In the genomic region with DNA sequence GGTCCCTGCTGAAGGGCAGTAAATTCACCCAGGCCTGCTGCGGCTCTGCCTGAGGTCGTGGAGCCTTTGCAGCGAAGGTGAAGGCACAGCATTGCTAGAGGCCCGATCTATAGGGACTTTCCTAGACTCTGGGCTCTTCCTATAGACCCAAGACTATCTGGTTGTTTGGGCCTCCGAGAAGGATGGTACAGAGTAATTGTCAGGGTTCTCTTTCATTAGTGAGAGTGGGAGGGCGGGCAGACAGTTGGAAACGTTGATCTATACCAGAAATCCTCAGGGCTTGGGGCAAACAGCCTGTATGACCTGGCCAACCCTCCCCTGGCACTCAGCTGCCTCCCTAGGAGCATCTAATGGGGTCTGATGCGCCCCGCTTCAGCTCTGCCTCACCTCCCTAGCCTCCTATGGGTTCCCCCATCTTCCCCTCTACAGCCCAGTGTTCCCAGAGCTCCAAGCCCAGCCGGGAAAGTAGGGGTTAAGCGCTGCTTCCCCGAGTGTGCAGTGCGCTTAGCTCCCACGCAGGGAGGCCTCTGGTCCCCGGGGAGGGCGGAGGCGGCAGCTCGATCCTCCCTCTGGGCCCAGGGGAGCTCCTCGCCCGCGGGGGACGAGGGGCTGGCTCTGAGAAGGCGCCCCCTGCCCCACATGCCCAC, we compare ENCODE assay signal across 12 mouse cellular contexts. TPM values are rescaled to one million over a fixed set of nuclear protein-coding genes. Genes with fewer than 3 reads are reported as not detected.
A peak's percentile ranks its signal among the peaks of the same experiment; 100 is the strongest.
DNase-seq lines count a peak whose midpoint lies in the region; ATAC-seq lines count a peak whose summit lies in the region.
"Had no signal": no experiment of that assay in that cellular context is flagged by ENCODE, and none has a peak within 500 bp of the region (broad histone marks: within the 10 kb centered on the region; RNA-seq: fewer than 3 reads in every experiment).

No protein-coding gene starts in this region.

- intact Hi-C loops in gastrocnemius, postnatal 36 days (cut with DNase I) = no loop called here

- 6% methylated on average over 18 of the region's 23 CpGs for WGBS in forebrain, embryonic 14.5 days
- 6% methylated on average over 23 of the region's 23 CpGs for WGBS in limb, embryonic 11.5 days

- H3K9ac ChIP-seq in forebrain, embryonic 14.5 days (ENCODE audit: low read length) = peak overlapping the region; percentile 89
- H3K9ac ChIP-seq in limb, embryonic 11.5 days (ENCODE audit: low read length) = no peak overlapping the region
- H3K9ac ChIP-seq: heart, embryonic 15.5 days had no signal

- ATAC-seq in forebrain, embryonic 14.5 days = no peak
- ATAC-seq in limb, embryonic 11.5 days (ENCODE audit: insufficient number of reproducible peaks, low FRiP score, low TSS enrichment, low read depth) = no peak
- ATAC-seq in monocyte, adult 5-6 weeks (replicated peaks; ENCODE audit: insufficient number of reproducible peaks, low FRiP score, low TSS enrichment, poor library complexity, severe bottlenecking) = no peak

- H3K4me1 ChIP-seq in forebrain, embryonic 14.5 days (ENCODE audit: control insufficient read depth, insufficient read depth, low read length) = peaks cover 16% of the 10 kb centered on the region
- peaks cover 30% of the 10 kb centered on the region for H3K4me1 ChIP-seq in limb, embryonic 11.5 days (ENCODE audit: control insufficient read depth, insufficient read depth, low read length)

- peak overlapping the region; percentile 79 for H3K4me3 ChIP-seq in forebrain, embryonic 14.5 days (ENCODE audit: low read depth, low read length)
- peak overlapping the region; percentile 10; the same call in 1 of the 2 replicates for H3K4me3 ChIP-seq in limb, embryonic 11.5 days (ENCODE audit: low read depth, low read length)
- H3K4me3 ChIP-seq: erythroblast, embryonic 14.5 days; heart, embryonic 15.5 days had no signal

- peak overlapping the region; percentile 33; the same call in 1 of the 2 replicates for H3K27ac ChIP-seq in forebrain, embryonic 14.5 days (ENCODE audit: low read depth, low read length)
- no peak overlapping the region for H3K27ac ChIP-seq in limb, embryonic 11.5 days (replicated peaks; ENCODE audit: low read depth, low read length)
- H3K27ac ChIP-seq: heart, embryonic 15.5 days had no signal

- H3K4me2 ChIP-seq in forebrain, embryonic 14.5 days (ENCODE audit: low read length) = peak overlapping the region; percentile 92
- peak overlapping the region; percentile 37 for H3K4me2 ChIP-seq in limb, embryonic 11.5 days (ENCODE audit: low read depth, severe bottlenecking)
- H3K4me2 ChIP-seq: heart, embryonic 15.5 days had no signal

- no peaks in the 10 kb centered on the region for H3K36me3 ChIP-seq in forebrain, embryonic 14.5 days (ENCODE audit: control insufficient read depth, insufficient read depth, low read length)
- no peaks in the 10 kb centered on the region for H3K36me3 ChIP-seq in limb, embryonic 11.5 days (ENCODE audit: control insufficient read depth, insufficient read depth, low read length)
- H3K36me3 ChIP-seq: heart, embryonic 15.5 days had no signal

- DNase-seq in right cerebral cortex, adult 18-20 months = peak; percentile 84
- no peak for DNase-seq in right cerebral cortex, postnatal 4 days
- DNase-seq in forebrain, embryonic 14.5 days (ENCODE audit: low spot score) = no peak
- DNase-seq in limb, embryonic 11.5 days (ENCODE audit: low spot score) = no peak
- peak; percentile 81 for DNase-seq in right cerebral cortex, postnatal 25 days
- DNase-seq in gastrocnemius, postnatal 36 days = no peak
- DNase-seq in lung, postnatal 4 days = no peak
- DNase-seq: adrenal gland, adult 8-10 months; lung, postnatal 10 days had no signal

- H3K27me3 ChIP-seq in forebrain, embryonic 14.5 days (replicated peaks; ENCODE audit: control insufficient read depth, insufficient read depth, low read length) = peaks cover 14% of the 10 kb centered on the region; the same call in 1 of the 2 replicates
- H3K27me3 ChIP-seq in limb, embryonic 11.5 days (ENCODE audit: control insufficient read depth, insufficient read depth, low read length) = peaks cover 41% of the 10 kb centered on the region

- H3K9me3 ChIP-seq in forebrain, embryonic 14.5 days (replicated peaks; ENCODE audit: control insufficient read depth, low read length) = no peaks in the 10 kb centered on the region
- H3K9me3 ChIP-seq in limb, embryonic 11.5 days (ENCODE audit: control insufficient read depth, low read length) = no peaks in the 10 kb centered on the region
- H3K9me3 ChIP-seq: heart, embryonic 15.5 days had no signal

RNA-seq across cellular contexts. Expression of gene Rbfox3, which starts 4.5 kb away (rescaled TPM):
- polyA plus RNA-seq in forebrain, embryonic 14.5 days (2014; fragmentation: Nextera tagmentation; extraction: Ambion mirVana) = 28.2 and 32.3 TPM in 2 replicates
- polyA plus RNA-seq in limb, embryonic 11.5 days (2014; fragmentation: Nextera tagmentation; extraction: Ambion mirVana) = 1.9 and 2.5 TPM in 2 replicates
- total RNA-seq in gastrocnemius, postnatal 36 days (2021) = under 1 TPM in 1 of 2 experiments, not detected in 1; 0.37 TPM
- total RNA-seq in monocyte, adult 5-6 weeks (2017) = not detected in 3 replicates

Comparison
In these comparisons a context has a peak if more than half of its experiments do, and no peak if none do; other contexts are left out.
1. DNase-seq: peak in right cerebral cortex, adult 18-20 months (single experiment) and right cerebral cortex, postnatal 25 days (single experiment); none in right cerebral cortex, postnatal 4 days (single experiment), forebrain, embryonic 14.5 days (single experiment), limb, embryonic 11.5 days (single experiment), gastrocnemius, postnatal 36 days (0 of 2) and lung, postnatal 4 days (0 of 2).